21 mouse cellular contexts compared by ENCODE assay signal in genomic region chr11:78766069-78766830, GRCm38 (mm10). TPM values are rescaled to one million over a fixed set of nuclear protein-coding genes. Genes with fewer than 3 reads are reported as not detected.
A peak's percentile ranks its signal among the peaks of the same experiment; 100 is the strongest.
DNase-seq lines count a peak whose midpoint lies in the region; ATAC-seq lines count a peak whose summit lies in the region.
"Had no signal": no experiment of that assay in that cellular context is flagged by ENCODE, and none has a peak within 500 bp of the region (broad histone marks: within the 10 kb centered on the region; RNA-seq: fewer than 3 reads in every experiment).

No protein-coding gene starts in this region.

- no peaks in the 10 kb centered on the region for H3K9me3 ChIP-seq in kidney, embryonic 15.5 days (replicated peaks)
- H3K9me3 ChIP-seq: embryonic facial prominence, embryonic 10.5 days; forebrain, embryonic 13.5 days; heart, embryonic 13.5 days; intestine, embryonic 15.5 days had no signal

- DNase-seq in CD4-positive helper T cell, adult 2 months (ENCODE audit: low read depth, low spot score): peak; percentile 73
- DNase-seq in CD4-positive, CD25-positive, alpha-beta regulatory T cell, adult 2 months (ENCODE audit: low read depth, low spot score): peak; percentile 47
- peak; percentile 67 for DNase-seq in T-cell, adult 2 months (ENCODE audit: low spot score)
- DNase-seq in gastrocnemius, adult 8-10 months (ENCODE audit: low spot score in 2 of 2): no peak
- no peak for DNase-seq in kidney, postnatal 36 days
- DNase-seq: adrenal gland, adult 2 months; adrenal gland, postnatal 36 days; cerebellum, adult 2 months; cerebellum, postnatal 10 days; forebrain, postnatal 0 days; gastrocnemius, adult 2 months; gastrocnemius, postnatal 36 days; heart, adult 11 months; heart, postnatal 36 days had no signal

- no peak overlapping the region for H3K27ac ChIP-seq in kidney, embryonic 15.5 days
- H3K27ac ChIP-seq: embryonic facial prominence, embryonic 10.5 days; forebrain, embryonic 13.5 days; gastrocnemius, adult 2 months; heart, embryonic 13.5 days; intestine, embryonic 15.5 days had no signal

- peaks cover 7% of the 10 kb centered on the region; the same call in 1 of the 2 replicates for H3K4me1 ChIP-seq in kidney, embryonic 15.5 days
- H3K4me1 ChIP-seq: intestine, embryonic 15.5 days had no signal

- no peaks in the 10 kb centered on the region for H3K36me3 ChIP-seq in kidney, embryonic 15.5 days
- H3K36me3 ChIP-seq: embryonic facial prominence, embryonic 10.5 days; heart, embryonic 13.5 days; intestine, embryonic 15.5 days had no signal

- no peaks in the 10 kb centered on the region for H3K27me3 ChIP-seq in kidney, embryonic 15.5 days
- H3K27me3 ChIP-seq: forebrain, embryonic 13.5 days; heart, embryonic 13.5 days; intestine, embryonic 15.5 days had no signal

- 88% methylated on average over 6 of the region's 6 CpGs for WGBS in kidney, embryonic 15.5 days

- peak; percentile 47; the same call in 1 of the 2 replicates for ATAC-seq in megakaryocyte, adult 5-6 weeks (ENCODE audit: poor library complexity, severe bottlenecking)
- no peak for ATAC-seq in kidney, embryonic 15.5 days (replicated peaks; ENCODE audit: low FRiP score)
- ATAC-seq: forebrain, embryonic 13.5 days; forebrain, postnatal 0 days; hindbrain, embryonic 16.5 days; intestine, embryonic 15.5 days had no signal

- no peak overlapping the region for H3K9ac ChIP-seq in kidney, embryonic 15.5 days
- H3K9ac ChIP-seq: forebrain, embryonic 13.5 days; forebrain, postnatal 0 days; heart, embryonic 13.5 days; intestine, embryonic 15.5 days had no signal

- H3K4me2 ChIP-seq in kidney, embryonic 15.5 days: no peak overlapping the region
- H3K4me2 ChIP-seq: forebrain, embryonic 13.5 days; heart, embryonic 13.5 days; intestine, embryonic 15.5 days had no signal

- no peak overlapping the region for H3K4me3 ChIP-seq in kidney, embryonic 15.5 days (replicated peaks)
- H3K4me3 ChIP-seq: embryonic facial prominence, embryonic 10.5 days; forebrain, embryonic 13.5 days; gastrocnemius, adult 2 months; heart, embryonic 13.5 days; intestine, embryonic 15.5 days had no signal

RNA-seq across cellular contexts. Expression of gene Ccnq, which starts 14.7 kb away (rescaled TPM):
- total RNA-seq in megakaryocyte, adult 5-6 weeks (2015): 21.3 and 25.6 TPM in 2 replicates
- total RNA-seq in megakaryocyte, adult 5-6 weeks (2017): 15.1 and 22.5 TPM in 2 replicates
- polyA plus RNA-seq in kidney, embryonic 15.5 days (2015; fragmentation: Nextera tagmentation; extraction: Ambion mirVana): 41.8 and 45.7 TPM in 2 replicates
- total RNA-seq in gastrocnemius, adult 8-10 months (2022): 10 to 100 TPM; 12.1 to 13.7 (median 13.1) TPM

Comparison
In these comparisons a context has a peak if more than half of its experiments do, and no peak if none do; other contexts are left out.
1. DNase-seq: peak in CD4-positive helper T cell, adult 2 months (single experiment), CD4-positive, CD25-positive, alpha-beta regulatory T cell, adult 2 months (single experiment) and T-cell, adult 2 months (single experiment); none in gastrocnemius, adult 8-10 months (0 of 2) and kidney, postnatal 36 days (0 of 2).